Mouse (Mus musculus) testis, adult 2 months (tissue): ENCODE results near the gene Slc25a11. TPM values are rescaled to one million over a fixed set of nuclear protein-coding genes. Genes with fewer than 3 reads are reported as not detected.

Experiments used
- H3K27ac ChIP-seq: fragments of 200-500 bp; 2 replicates; pipeline ENCODE4 v1.5.1; 2012; ENCODE audit warnings: low read depth, low read length; ENCODE audit not compliant: control insufficient read depth, insufficient read depth
- H3K27me3 ChIP-seq: fragments of 200-500 bp; 2 replicates; pipeline ENCODE4 v1.6.1; 2012; ENCODE audit warnings: mild to moderate bottlenecking, low read length, moderate library complexity; ENCODE audit not compliant: control insufficient read depth, insufficient read depth
- H3K36me3 ChIP-seq: fragments of 200-500 bp; 2 replicates; pipeline ENCODE4 v1.6.1; 2012; ENCODE audit warnings: mild to moderate bottlenecking, low read length; ENCODE audit not compliant: control insufficient read depth, insufficient read depth
- H3K4me1 ChIP-seq: fragments of 200-500 bp; 2 replicates; pipeline ENCODE4 v1.6.1; 2012; ENCODE audit warnings: low read length; ENCODE audit not compliant: control insufficient read depth, insufficient read depth
- H3K4me3 ChIP-seq: fragments of 200-500 bp; 2 replicates; pipeline ENCODE4 v1.5.1; 2012; ENCODE audit warnings: low read depth, mild to moderate bottlenecking, low read length, moderate library complexity, mixed read lengths; ENCODE audit not compliant: control insufficient read depth
- CTCF ChIP-seq: fragments of 200-500 bp; IDR thresholded peaks from 2 replicates; pipeline ENCODE4 v1.5.1; 2012; ENCODE audit warnings: low read depth, mild to moderate bottlenecking, inconsistent platforms, low read length, moderate library complexity; ENCODE audit not compliant: control insufficient read depth, insufficient read depth, insufficient replicate concordance
- POLR2A ChIP-seq: fragments of 200-500 bp; IDR thresholded peaks from 2 replicates; pipeline ENCODE4 v1.6.1; 2012; ENCODE audit warnings: low read depth, mild to moderate bottlenecking, inconsistent platforms, low read length, moderate library complexity; ENCODE audit not compliant: control insufficient read depth
- polyA plus RNA-seq: library from polyadenylated mRNA; depleted of rRNA; stranded (reverse); fragments of >200 nt; gene quantifications from 2 replicates; pipeline ENCODE4 v1.2.3, GENCODE M21; 2012

The Slc25a11 gene
- polyA plus RNA-seq, 1 experiment = 27.2 TPM

DNA sequence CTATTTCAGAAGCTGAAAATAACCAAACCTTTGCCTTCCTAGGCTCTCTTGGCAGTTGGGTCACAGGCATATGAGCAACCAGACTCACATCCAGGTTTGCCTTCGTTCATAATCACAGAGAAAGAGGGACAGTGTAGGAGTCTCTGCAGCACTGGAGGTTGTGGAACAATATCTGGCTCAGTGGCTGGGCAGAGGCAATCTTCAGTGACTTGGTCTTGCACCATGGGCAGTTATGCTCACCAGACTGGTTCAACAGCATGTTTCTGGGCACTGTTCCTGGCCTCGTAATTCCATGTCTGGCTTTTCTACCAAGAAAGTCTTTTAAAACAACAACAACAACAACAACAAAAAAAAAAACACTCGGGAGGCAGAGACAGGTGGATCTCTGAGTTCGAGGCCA lies 11.7 kb downstream of the Slc25a11 start:
- no peak for TF ChIP-seq POLR2A
- TF ChIP-seq CTCF = no peak
- no peaks in the 10 kb centered on the region for H3K36me3 ChIP-seq
- no peaks in the 10 kb centered on the region for H3K4me1 ChIP-seq
- no peak overlapping the region for H3K4me3 ChIP-seq
- H3K27ac ChIP-seq = no peak overlapping the region
- H3K27me3 ChIP-seq = no peaks in the 10 kb centered on the region

DNA sequence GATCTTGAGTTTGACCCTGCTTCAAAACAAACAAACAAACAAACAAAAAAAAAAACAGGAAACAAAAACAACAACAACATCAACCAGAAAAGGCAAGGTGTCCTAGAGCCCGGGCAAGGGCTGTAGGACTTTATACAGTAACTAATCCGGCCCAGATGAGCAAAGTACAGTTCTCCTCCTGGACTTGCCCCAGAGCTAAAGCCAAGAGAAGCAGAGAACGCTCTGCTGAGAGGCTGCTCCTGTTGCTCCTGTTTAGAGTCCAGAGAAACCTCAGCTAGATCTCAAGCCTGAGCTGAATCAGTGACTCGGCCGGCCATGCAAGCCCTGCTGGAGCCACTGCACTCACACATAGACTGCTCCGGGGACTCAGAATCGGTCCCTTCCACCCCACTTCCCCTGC lies 17.1 kb downstream of the Slc25a11 start:
- Histone ChIP-seq H3K27ac (no peak overlapping the region), H3K4me1 (no peaks in the 10 kb centered on the region)
- TF ChIP-seq CTCF (no peak), POLR2A (no peak)

DNA sequence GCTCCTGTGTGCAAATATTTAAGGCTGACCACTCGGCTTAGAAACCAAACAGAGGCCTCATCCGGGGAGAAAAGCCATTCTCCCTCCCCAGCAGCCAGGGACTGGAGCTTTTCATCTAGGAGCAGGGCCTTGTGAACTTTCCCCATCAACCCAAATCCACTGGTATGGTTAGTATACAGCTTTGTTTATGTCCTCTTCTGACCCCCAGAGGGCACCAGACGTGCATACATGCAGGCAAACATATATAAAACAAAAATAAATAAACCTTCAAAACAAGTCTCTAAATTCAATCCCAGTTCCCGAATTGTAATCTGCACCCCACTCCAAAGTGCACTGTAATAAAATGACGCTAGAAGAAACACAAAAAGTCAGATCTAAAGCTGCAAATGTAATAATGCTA lies 17.7 kb downstream of the Slc25a11 start:
- no peaks in the 10 kb centered on the region for H3K36me3 ChIP-seq
- no peak overlapping the region for H3K4me3 ChIP-seq
- no peak for TF ChIP-seq POLR2A
- TF ChIP-seq CTCF = no peak
- H3K27ac ChIP-seq = no peak overlapping the region
- no peaks in the 10 kb centered on the region for H3K4me1 ChIP-seq
- H3K27me3 ChIP-seq = no peaks in the 10 kb centered on the region

More for the DNA sequence above, 17.1 kb downstream of the Slc25a11 start:
- no peaks in the 10 kb centered on the region for H3K27me3 ChIP-seq
- H3K36me3 ChIP-seq = no peaks in the 10 kb centered on the region
- no peak overlapping the region for H3K4me3 ChIP-seq

DNA sequence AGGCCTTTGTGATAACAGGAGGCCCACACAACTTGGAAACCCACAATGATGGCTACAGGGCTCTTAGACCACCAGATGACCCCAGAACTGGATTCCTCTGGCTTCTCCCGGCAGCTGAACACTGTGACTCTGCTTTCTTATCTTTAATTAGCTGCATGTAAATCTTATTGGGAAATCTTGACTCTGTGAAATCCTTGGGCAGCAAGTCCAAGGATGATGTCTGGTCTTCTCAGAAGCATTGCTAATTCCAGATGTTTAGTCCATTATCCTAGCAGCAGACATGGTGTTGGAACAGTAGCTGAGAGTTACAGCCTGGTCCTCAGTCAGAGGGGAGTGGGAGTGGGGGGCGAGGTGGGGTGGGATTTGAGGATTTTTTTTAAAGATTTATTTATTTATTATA lies 18.8 kb downstream of the Slc25a11 start:
- Histone ChIP-seq H3K4me1 (no peaks in the 10 kb centered on the region), H3K36me3 (no peaks in the 10 kb centered on the region), H3K27me3 (no peaks in the 10 kb centered on the region), H3K4me3 (no peak overlapping the region), H3K27ac (no peak overlapping the region)
- no peak for TF ChIP-seq CTCF
- no peak for TF ChIP-seq POLR2A

DNA sequence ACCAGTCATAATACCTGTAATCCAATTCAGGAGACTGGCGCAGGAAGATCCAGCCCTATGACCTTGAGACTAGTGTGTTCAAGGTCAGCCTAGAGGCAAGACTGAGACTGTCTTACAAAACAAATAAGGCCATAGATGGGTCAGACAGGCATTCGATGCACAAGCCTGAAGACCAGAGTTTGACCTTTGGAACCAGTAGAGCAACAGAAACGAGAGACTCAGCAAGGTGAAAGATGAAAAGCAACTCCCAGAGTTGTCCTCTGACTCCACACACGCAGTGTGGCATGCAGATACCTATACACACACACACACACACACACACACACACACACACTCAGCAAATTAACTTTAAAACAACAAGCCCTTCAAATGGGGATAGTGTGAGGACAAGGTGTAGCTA lies 20.4 kb downstream of the Slc25a11 start:
- H3K4me3 ChIP-seq = no peak overlapping the region
- H3K27ac ChIP-seq = no peak overlapping the region
- no peaks in the 10 kb centered on the region for H3K4me1 ChIP-seq
- H3K27me3 ChIP-seq = no peaks in the 10 kb centered on the region
- no peaks in the 10 kb centered on the region for H3K36me3 ChIP-seq
- TF ChIP-seq POLR2A = no peak
- no peak for TF ChIP-seq CTCF

DNA sequence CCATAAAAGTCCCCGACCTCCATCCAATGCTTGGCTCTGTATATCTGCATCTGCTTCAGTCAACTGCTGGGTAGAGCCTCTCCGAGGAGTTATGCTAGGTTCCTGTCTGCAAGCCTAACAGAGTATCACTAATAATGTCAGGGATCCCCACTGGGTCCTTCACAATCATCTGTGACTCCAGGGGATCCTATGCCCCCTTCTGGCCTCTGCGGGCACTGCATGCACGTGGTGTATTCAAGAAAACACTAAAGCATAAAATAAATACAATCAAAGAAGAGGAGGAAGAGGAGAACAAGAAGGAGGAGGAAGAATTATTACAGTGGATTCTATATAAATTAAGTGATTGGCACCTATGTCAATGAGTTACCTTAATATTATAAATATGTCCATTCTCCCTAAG lies 21.8 kb downstream of the Slc25a11 start:
- peak; percentile 37; the same call in 1 of the 2 replicates for TF ChIP-seq CTCF
- TF ChIP-seq POLR2A = no peak
- Histone ChIP-seq H3K4me1 (no peaks in the 10 kb centered on the region), H3K27me3 (no peaks in the 10 kb centered on the region), H3K4me3 (no peak overlapping the region), H3K27ac (no peak overlapping the region), H3K36me3 (no peaks in the 10 kb centered on the region)

DNA sequence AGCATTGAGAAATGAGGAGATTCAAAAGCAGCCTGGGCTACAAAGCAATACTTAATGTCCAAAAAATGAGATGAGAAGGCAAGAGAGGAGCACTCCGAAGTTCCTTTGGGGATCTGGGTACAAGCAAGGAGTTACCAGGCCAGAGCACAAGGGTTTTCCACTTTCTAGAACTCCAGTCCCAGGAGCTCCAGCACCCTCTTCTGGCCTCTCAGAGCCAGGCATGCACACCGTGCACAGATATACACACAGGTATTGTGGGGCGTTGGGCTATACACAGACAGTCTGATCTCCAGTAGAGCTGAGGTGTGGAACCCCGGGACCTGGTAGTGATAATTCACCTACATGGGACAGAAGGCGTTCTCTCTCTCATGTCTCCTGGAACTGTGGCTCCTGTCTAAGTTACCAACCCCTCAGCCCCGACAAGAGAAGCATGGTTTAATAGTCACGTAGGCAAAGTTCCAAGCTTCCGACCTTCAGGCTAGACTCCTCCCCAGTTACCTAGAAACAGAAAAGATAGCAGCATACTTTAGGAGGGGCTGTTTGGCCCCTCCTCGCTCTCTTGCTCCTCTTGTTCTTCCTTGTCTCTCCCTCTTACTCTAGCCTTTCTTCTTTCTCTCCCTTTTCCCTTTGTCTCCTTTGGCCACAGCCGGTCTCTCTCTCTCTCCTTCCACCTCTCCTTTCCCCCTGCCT lies 24.1 kb downstream of the Slc25a11 start:
- H3K27me3 ChIP-seq = no peaks in the 10 kb centered on the region
- TF ChIP-seq POLR2A = no peak
- TF ChIP-seq CTCF = peak; percentile 9; the same call in 1 of the 2 replicates
- H3K4me1 ChIP-seq = no peaks in the 10 kb centered on the region
- H3K27ac ChIP-seq = no peak overlapping the region
- no peak overlapping the region for H3K4me3 ChIP-seq
- no peaks in the 10 kb centered on the region for H3K36me3 ChIP-seq

DNA sequence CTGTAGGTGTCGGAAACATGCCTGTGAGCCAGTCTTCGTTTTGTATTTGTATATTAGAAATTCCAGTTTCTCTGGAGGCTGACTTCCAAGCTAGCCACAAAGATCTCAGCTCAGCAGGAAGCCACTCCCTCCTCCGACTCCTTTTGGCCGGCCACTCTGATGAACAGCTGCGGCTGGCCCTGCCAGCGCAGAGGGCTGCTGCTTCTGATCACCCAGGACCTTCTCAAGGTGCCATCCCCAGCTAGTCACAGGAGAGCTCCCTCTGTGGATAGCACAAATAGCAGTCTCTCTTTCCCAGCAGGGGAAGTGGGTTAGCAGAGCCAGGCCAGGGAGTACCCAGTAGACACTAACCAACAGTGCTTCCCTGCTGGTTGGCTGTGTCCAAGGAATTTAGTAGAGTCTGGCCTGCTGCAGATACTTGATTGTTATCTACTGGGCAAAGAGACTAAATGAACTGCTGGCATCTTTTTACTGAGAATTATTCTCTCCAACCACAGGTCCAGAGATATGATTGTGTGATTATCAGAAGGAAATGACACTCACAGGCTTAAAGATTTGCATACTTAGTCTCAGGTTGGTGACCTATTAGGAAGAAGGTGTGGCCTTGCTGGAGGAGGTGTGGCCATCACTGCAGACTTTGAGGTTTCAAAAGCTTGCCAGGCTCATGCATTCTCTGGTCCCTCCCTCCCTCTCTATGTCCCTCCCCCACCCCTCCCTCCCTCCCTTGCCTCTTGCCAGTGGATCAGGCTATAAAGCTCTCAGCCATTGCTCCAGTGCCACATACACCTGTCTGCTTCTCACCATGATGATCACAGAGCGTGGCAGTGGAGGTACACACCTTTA lies 25.1 kb downstream of the Slc25a11 start:
- no peaks in the 10 kb centered on the region for H3K36me3 ChIP-seq
- no peaks in the 10 kb centered on the region for H3K27me3 ChIP-seq
- H3K4me1 ChIP-seq = peaks cover 2% of the 10 kb centered on the region; the same call in 1 of the 2 replicates
- H3K4me3 ChIP-seq = no peak overlapping the region
- no peak for TF ChIP-seq CTCF
- TF ChIP-seq POLR2A = no peak
- no peak overlapping the region for H3K27ac ChIP-seq
